Mouse (Mus musculus) WW6 (cell line): ENCODE measurements around the gene Ttc30a2.
"Not testable (repeated sequence)": the region's sequence is repeated elsewhere in the genome, so short reads cannot be mapped to it uniquely, and the experiment has no call there.

Experiments used
- DNase-seq: peaks from one replicate; pipeline ENCODE4 v3.0.0-alpha.2; 2013; ENCODE audit warnings: low read depth, low spot score

Ttc30a2 gene

GRCm38 (mm10) chr2:75977752-75978368 lies at the start of gene Ttc30a2:
Gene Ttc30a2, minus strand, starts transcription at chr2:75978170.
- not testable (repeated sequence) for DNase-seq

- DNase-seq = no peak
These were observed 38.9 kb upstream of the Ttc30a2 start for GRCm38 (mm10) chr2:76016890-76017289.

- no peak for DNase-seq
These were observed 38.2 kb upstream of the Ttc30a2 start for GRCm38 (mm10) chr2:76016136-76016535.

GRCm38 (mm10) chr2:76015460-76015859 lies 37.5 kb upstream of the Ttc30a2 start:
- no peak for DNase-seq

- DNase-seq = no peak
These were observed 36.7 kb upstream of the Ttc30a2 start for GRCm38 (mm10) chr2:76014659-76015058.

GRCm38 (mm10) chr2:76006194-76006593 lies 28.2 kb upstream of the Ttc30a2 start:
- DNase-seq = no peak

- DNase-seq = no peak
These were observed 24.9 kb upstream of the Ttc30a2 start for GRCm38 (mm10) chr2:76002899-76003298.

- no peak for DNase-seq
These were observed 23.4 kb upstream of the Ttc30a2 start for GRCm38 (mm10) chr2:76001392-76001791.

GRCm38 (mm10) chr2:75999636-76000035 lies 21.7 kb upstream of the Ttc30a2 start:
- no peak for DNase-seq

- DNase-seq = no peak
These were observed 20.7 kb upstream of the Ttc30a2 start for GRCm38 (mm10) chr2:75998692-75999091.

GRCm38 (mm10) chr2:75997726-75998125 lies 19.8 kb upstream of the Ttc30a2 start:
- DNase-seq = no peak

GRCm38 (mm10) chr2:75994841-75995240 lies 16.9 kb upstream of the Ttc30a2 start:
- DNase-seq = no peak

- DNase-seq = no peak
These were observed 13.7 kb upstream of the Ttc30a2 start for GRCm38 (mm10) chr2:75991581-75992205.

GRCm38 (mm10) chr2:75990885-75991539 lies 13.0 kb upstream of the Ttc30a2 start:
- DNase-seq = peak; percentile 77

- DNase-seq = no peak
These were observed 11.7 kb upstream of the Ttc30a2 start for GRCm38 (mm10) chr2:75989694-75990093.

GRCm38 (mm10) chr2:75988779-75989363 lies 10.9 kb upstream of the Ttc30a2 start:
- DNase-seq = no peak

GRCm38 (mm10) chr2:75988378-75988777 lies 10.4 kb upstream of the Ttc30a2 start:
- DNase-seq = no peak

- DNase-seq = no peak
These were observed 9.8 kb upstream of the Ttc30a2 start for GRCm38 (mm10) chr2:75987739-75988138.

- DNase-seq = no peak
These were observed 7.2 kb upstream of the Ttc30a2 start for GRCm38 (mm10) chr2:75985124-75985523.

GRCm38 (mm10) chr2:75983847-75984246 lies 5.9 kb upstream of the Ttc30a2 start:
- no peak for DNase-seq

- no peak for DNase-seq
These were observed 5.1 kb upstream of the Ttc30a2 start for GRCm38 (mm10) chr2:75983091-75983490.

GRCm38 (mm10) chr2:75982626-75983025 lies 4.7 kb upstream of the Ttc30a2 start:
- DNase-seq = no peak
